25 mouse cellular contexts compared by ENCODE assay signal in the genomic region with DNA sequence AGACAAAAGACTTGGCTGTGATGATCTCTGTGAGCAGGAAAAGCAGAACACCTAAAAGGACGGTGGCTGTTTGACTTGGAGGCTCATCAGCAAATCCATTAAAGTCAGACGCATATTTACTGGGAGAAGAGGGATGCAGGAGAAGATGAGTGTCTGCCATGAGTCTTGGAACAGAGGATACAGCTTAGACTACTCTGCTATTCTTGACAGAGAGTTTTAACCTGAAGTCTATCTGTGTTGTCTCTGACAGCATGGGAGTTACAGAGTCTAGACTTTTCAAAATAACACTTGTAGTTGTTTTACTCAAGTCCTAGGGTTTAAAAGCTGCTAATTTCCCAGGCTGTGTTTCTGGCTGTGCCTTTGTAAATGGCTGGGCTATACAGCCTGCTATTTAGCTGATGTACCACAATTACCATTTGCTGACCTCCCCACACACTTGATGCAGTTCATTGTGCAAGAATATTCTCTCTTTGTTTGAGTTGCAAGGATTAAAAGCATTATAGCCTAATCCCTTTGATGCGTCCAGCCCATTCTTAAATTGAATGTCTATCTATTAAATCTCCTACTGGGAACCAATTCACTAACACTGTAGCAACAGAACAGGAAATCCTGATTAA.
DNase-seq lines count a peak whose midpoint lies in the region; ATAC-seq and TF ChIP-seq lines count a peak whose summit lies in the region.
"Had no signal": no experiment of that assay in that cellular context is flagged by ENCODE, and none has a peak within 500 bp of the region (broad histone marks: within the 10 kb centered on the region; RNA-seq: fewer than 3 reads in every experiment).

No protein-coding gene starts in this region.

- no peaks in the 10 kb centered on the region for H3K4me1 ChIP-seq in hindbrain, embryonic 11.5 days (replicated peaks; ENCODE audit: control insufficient read depth, insufficient read depth, low read length)
- 0 out of 2 replicates have a peak, but pooled peaks cover 3% of the 10 kb centered on the region for H3K4me1 ChIP-seq in hindbrain, embryonic 12.5 days
- peaks cover 13% of the 10 kb centered on the region for H3K4me1 ChIP-seq in midbrain, embryonic 13.5 days (replicated peaks)
- H3K4me1 ChIP-seq: heart, embryonic 13.5 days; kidney, embryonic 15.5 days had no signal

- TF ChIP-seq CTCF in brain, embryonic 14.5 days (IDR thresholded peaks at IDR 0.05; ENCODE audit: borderline replicate concordance, extremely low read depth, insufficient read depth, insufficient read length) = no peak

- no peaks in the 10 kb centered on the region for H3K36me3 ChIP-seq in hindbrain, embryonic 11.5 days (ENCODE audit: control insufficient read depth, insufficient read depth, low read length)
- no peaks in the 10 kb centered on the region for H3K36me3 ChIP-seq in hindbrain, embryonic 12.5 days
- H3K36me3 ChIP-seq in midbrain, embryonic 13.5 days = no peaks in the 10 kb centered on the region
- H3K36me3 ChIP-seq: heart, embryonic 13.5 days; kidney, embryonic 15.5 days had no signal

- no peak for DNase-seq in hindbrain, embryonic 11.5 days (ENCODE audit: low spot score)
- peak; percentile 74 for DNase-seq in brain, embryonic 14.5 days (ENCODE audit: low read depth)
- DNase-seq in retina, postnatal 1 day = peak; percentile 55
- no peak for DNase-seq in adrenal gland, adult 8-10 months
- no peak for DNase-seq in urinary bladder, postnatal 14 days (ENCODE audit: low spot score)
- DNase-seq: adrenal gland, adult 2 months; cerebellum, adult 8-10 months; cerebellum, postnatal 25 days; gastrocnemius, adult 2 months; heart, postnatal 10 days; kidney, adult 18-20 months; kidney, postnatal 25 days; liver; lung, embryonic 14.5 days; lung, postnatal 14 days; right cerebral cortex, adult 18-20 months; spleen, adult 18-20 months; thymus, postnatal 25 days had no signal

- H3K4me2 ChIP-seq in hindbrain, embryonic 11.5 days (replicated peaks; ENCODE audit: low read depth, low read length) = no peak overlapping the region
- no peak overlapping the region for H3K4me2 ChIP-seq in hindbrain, embryonic 12.5 days (replicated peaks)
- no peak overlapping the region for H3K4me2 ChIP-seq in midbrain, embryonic 13.5 days (replicated peaks)
- H3K4me2 ChIP-seq: heart, embryonic 13.5 days; kidney, embryonic 15.5 days; lung, embryonic 14.5 days had no signal

- no peak for TF ChIP-seq POLR2A in brain, embryonic 14.5 days (IDR thresholded peaks at IDR 0.05; ENCODE audit: borderline replicate concordance, extremely low read depth, insufficient read depth, insufficient read length, poor library complexity, severe bottlenecking)

- H3K27ac ChIP-seq in hindbrain, embryonic 11.5 days (ENCODE audit: low read depth, low read length) = no peak overlapping the region
- no peak overlapping the region for H3K27ac ChIP-seq in hindbrain, embryonic 12.5 days
- H3K27ac ChIP-seq in midbrain, embryonic 13.5 days = 0 out of 2 replicates have a peak overlapping the region, but pooled peaks have one; percentile 4
- H3K27ac ChIP-seq: gastrocnemius, adult 2 months; heart, embryonic 13.5 days; kidney, embryonic 15.5 days; liver, embryonic 14.5 days had no signal

- H3K9ac ChIP-seq in hindbrain, embryonic 11.5 days (ENCODE audit: low read depth, low read length) = no peak overlapping the region
- H3K9ac ChIP-seq in hindbrain, embryonic 12.5 days = no peak overlapping the region
- H3K9ac ChIP-seq in midbrain, embryonic 13.5 days (replicated peaks) = no peak overlapping the region
- H3K9ac ChIP-seq: heart, embryonic 13.5 days; kidney, embryonic 15.5 days; liver, embryonic 14.5 days; lung, embryonic 14.5 days had no signal

- H3K27me3 ChIP-seq in hindbrain, embryonic 11.5 days (ENCODE audit: control insufficient read depth, insufficient read depth, low read length) = no peaks in the 10 kb centered on the region
- no peaks in the 10 kb centered on the region for H3K27me3 ChIP-seq in hindbrain, embryonic 12.5 days
- peaks cover 16% of the 10 kb centered on the region; the same call in 1 of the 2 replicates for H3K27me3 ChIP-seq in midbrain, embryonic 13.5 days
- H3K27me3 ChIP-seq: heart, embryonic 13.5 days; kidney, embryonic 15.5 days had no signal

- 42% methylated on average over 3 of the region's 3 CpGs for WGBS in hindbrain, embryonic 11.5 days
- WGBS in hindbrain, embryonic 12.5 days = 29% methylated on average over 3 of the region's 3 CpGs
- 7% methylated on average over 3 of the region's 3 CpGs for WGBS in midbrain, embryonic 13.5 days

- H3K4me3 ChIP-seq in hindbrain, embryonic 11.5 days (ENCODE audit: low read depth, low read length) = no peak overlapping the region
- H3K4me3 ChIP-seq in hindbrain, embryonic 12.5 days = no peak overlapping the region
- no peak overlapping the region for H3K4me3 ChIP-seq in midbrain, embryonic 13.5 days (replicated peaks)
- H3K4me3 ChIP-seq: gastrocnemius, adult 2 months; heart, embryonic 13.5 days; kidney, embryonic 15.5 days; myocyte had no signal

- 0 out of 2 replicates have a peak, but pooled peaks have one; percentile 30 for ATAC-seq in hindbrain, embryonic 11.5 days (ENCODE audit: low FRiP score)
- no peak for ATAC-seq in hindbrain, embryonic 12.5 days (ENCODE audit: low FRiP score)
- ATAC-seq in midbrain, embryonic 13.5 days = peak; percentile 74
- ATAC-seq: CD4-positive, CD25-positive, alpha-beta regulatory T cell, adult 4 months had no signal

- H3K9me3 ChIP-seq in hindbrain, embryonic 11.5 days (ENCODE audit: control insufficient read depth, low read length) = no peaks in the 10 kb centered on the region
- H3K9me3 ChIP-seq in hindbrain, embryonic 12.5 days (replicated peaks) = no peaks in the 10 kb centered on the region
- no peaks in the 10 kb centered on the region for H3K9me3 ChIP-seq in midbrain, embryonic 13.5 days
- H3K9me3 ChIP-seq: heart, embryonic 13.5 days; kidney, embryonic 15.5 days had no signal

Comparison
In these comparisons a context has a peak if more than half of its experiments do, and no peak if none do; other contexts are left out.
1. DNase-seq: peak in brain, embryonic 14.5 days (single experiment) and retina, postnatal 1 day (single experiment); none in hindbrain, embryonic 11.5 days (single experiment), adrenal gland, adult 8-10 months (single experiment) and urinary bladder, postnatal 14 days (single experiment).